ENCODE assay signal across 9 mouse cellular contexts in the genomic region with DNA sequence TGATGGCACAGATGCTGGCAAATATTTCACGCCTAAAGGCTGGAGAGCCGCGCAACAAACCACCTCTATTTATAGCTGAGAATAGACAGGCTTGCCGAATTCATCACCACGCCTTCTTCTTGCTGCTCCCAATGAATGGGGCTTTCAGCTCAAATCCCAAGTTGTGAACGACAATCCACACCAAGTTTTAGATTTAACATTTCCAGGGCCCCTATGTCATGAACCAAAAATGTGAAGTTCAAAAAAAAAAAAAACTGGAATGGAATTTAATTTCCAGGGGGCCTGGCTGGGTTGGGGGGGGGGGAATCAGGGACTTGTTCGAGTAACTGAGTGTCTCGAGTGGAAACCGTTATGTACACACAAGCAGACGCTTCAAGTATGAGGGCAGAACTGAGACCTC. TPM values are rescaled to one million over a fixed set of nuclear protein-coding genes. Genes with fewer than 3 reads are reported as not detected.
DNase-seq lines count a peak whose midpoint lies in the region; ATAC-seq and TF ChIP-seq lines count a peak whose summit lies in the region.
"Had no signal": no experiment of that assay in that cellular context is flagged by ENCODE, and none has a peak within 500 bp of the region (broad histone marks: within the 10 kb centered on the region; RNA-seq: fewer than 3 reads in every experiment).

No protein-coding gene starts in this region.

- no peaks in the 10 kb centered on the region for H3K9me3 ChIP-seq in lung, embryonic 14.5 days (ENCODE audit: low read depth, low read length)
- no peaks in the 10 kb centered on the region for H3K9me3 ChIP-seq in forebrain, embryonic 14.5 days (replicated peaks; ENCODE audit: control insufficient read depth, low read length)
- no peaks in the 10 kb centered on the region for H3K9me3 ChIP-seq in intestine, embryonic 16.5 days (ENCODE audit: control insufficient read depth, low read length)

- peaks cover 6% of the 10 kb centered on the region; the same call in 1 of the 2 replicates for H3K4me1 ChIP-seq in lung, embryonic 14.5 days (ENCODE audit: insufficient read depth)
- H3K4me1 ChIP-seq in forebrain, embryonic 14.5 days (ENCODE audit: control insufficient read depth, insufficient read depth, low read length), result peaks cover 6% of the 10 kb centered on the region; the same call in 1 of the 2 replicates
- H3K4me1 ChIP-seq in intestine, embryonic 16.5 days (ENCODE audit: control insufficient read depth, insufficient read depth, low read length), result no peaks in the 10 kb centered on the region

- peak; percentile 89 for DNase-seq in lung, embryonic 14.5 days
- no peak for DNase-seq in lung, adult 18-20 months
- peak; percentile 70 for DNase-seq in forebrain, embryonic 14.5 days (ENCODE audit: low spot score)
- DNase-seq in right cerebral cortex, postnatal 14 days, result peak; percentile 11
- no peak for DNase-seq in adrenal gland, postnatal 36 days
- no peak for DNase-seq in cerebellum, adult 18-20 months
- no peak for DNase-seq in spleen, adult 18-20 months

- no peak for TF ChIP-seq CTCF in lung, embryonic 14.5 days (IDR thresholded peaks at IDR 0.05; ENCODE audit: low read depth)

- 10% methylated on average over 10 of the region's 10 CpGs for WGBS in lung, embryonic 14.5 days
- WGBS in forebrain, embryonic 14.5 days, result 12% methylated on average over 10 of the region's 10 CpGs
- 14% methylated on average over 10 of the region's 10 CpGs for WGBS in intestine, embryonic 16.5 days

- H3K4me2 ChIP-seq in lung, embryonic 14.5 days, result peak overlapping the region; percentile 47
- H3K4me2 ChIP-seq in forebrain, embryonic 14.5 days (ENCODE audit: low read length), result peak overlapping the region; percentile 37
- peak overlapping the region; percentile 11; the same call in 1 of the 2 replicates for H3K4me2 ChIP-seq in intestine, embryonic 16.5 days (ENCODE audit: low read depth, low read length)

- no peaks in the 10 kb centered on the region for H3K36me3 ChIP-seq in lung, embryonic 14.5 days (ENCODE audit: insufficient read depth)
- no peaks in the 10 kb centered on the region for H3K36me3 ChIP-seq in forebrain, embryonic 14.5 days (ENCODE audit: control insufficient read depth, insufficient read depth, low read length)
- H3K36me3 ChIP-seq in intestine, embryonic 16.5 days (ENCODE audit: control insufficient read depth, insufficient read depth, low read length), result no peaks in the 10 kb centered on the region

- ATAC-seq in lung, embryonic 14.5 days (ENCODE audit: insufficient read depth), result peak; percentile 66
- ATAC-seq in forebrain, embryonic 14.5 days, result peak; percentile 67
- ATAC-seq in intestine, embryonic 16.5 days, result peak; percentile 79; the same call in 1 of the 2 replicates
- ATAC-seq: Patski had no signal

- H3K27me3 ChIP-seq in lung, embryonic 14.5 days (ENCODE audit: insufficient read depth, low read length), result 0 out of 2 replicates have a peak, but pooled peaks cover 3% of the 10 kb centered on the region
- H3K27me3 ChIP-seq in forebrain, embryonic 14.5 days (replicated peaks; ENCODE audit: control insufficient read depth, insufficient read depth, low read length), result no peaks in the 10 kb centered on the region
- H3K27me3 ChIP-seq in intestine, embryonic 16.5 days (replicated peaks; ENCODE audit: control insufficient read depth, insufficient read depth, low read length), result no peaks in the 10 kb centered on the region
- H3K27me3 ChIP-seq: Patski had no signal

- H3K9ac ChIP-seq in lung, embryonic 14.5 days, result no peak overlapping the region
- peak overlapping the region; percentile 30; the same call in 1 of the 2 replicates for H3K9ac ChIP-seq in forebrain, embryonic 14.5 days (ENCODE audit: low read length)
- no peak overlapping the region for H3K9ac ChIP-seq in intestine, embryonic 16.5 days (ENCODE audit: low read depth, low read length)

- H3K4me3 ChIP-seq in lung, embryonic 14.5 days (ENCODE audit: low read depth, low read length), result peak overlapping the region; percentile 8
- H3K4me3 ChIP-seq in forebrain, embryonic 14.5 days (ENCODE audit: low read depth, low read length), result peak overlapping the region; percentile 1; the same call in 1 of the 2 replicates
- H3K4me3 ChIP-seq in intestine, embryonic 16.5 days (ENCODE audit: low read length), result no peak overlapping the region

- H3K27ac ChIP-seq in lung, embryonic 14.5 days (ENCODE audit: low read depth), result peak overlapping the region; percentile 91
- no peak overlapping the region for H3K27ac ChIP-seq in forebrain, embryonic 14.5 days (ENCODE audit: low read depth, low read length)
- peak overlapping the region; percentile 80 for H3K27ac ChIP-seq in intestine, embryonic 16.5 days (ENCODE audit: low read length)

RNA-seq across cellular contexts. Expression of gene Igf1r, which starts 42.1 kb away (rescaled TPM):
- 19.6 and 19.7 TPM in 2 replicates for polyA plus RNA-seq in lung, embryonic 14.5 days (2014; fragmentation: Nextera tagmentation; extraction: Ambion mirVana)
- polyA plus RNA-seq in forebrain, embryonic 14.5 days (2014; fragmentation: Nextera tagmentation; extraction: Ambion mirVana), result 16.3 and 19.1 TPM in 2 replicates
- 9.5 and 10.7 TPM in 2 replicates for polyA plus RNA-seq in intestine, embryonic 16.5 days (2015; fragmentation: Nextera tagmentation; extraction: Ambion mirVana)
- total RNA-seq in adrenal gland, postnatal 36 days (2021), result 10 to 100 TPM; 74.1 to 87.4 TPM

Comparison
In these comparisons a context has a peak if more than half of its experiments do, and no peak if none do; other contexts are left out.
1. DNase-seq: peak in lung, embryonic 14.5 days (single experiment), forebrain, embryonic 14.5 days (single experiment) and right cerebral cortex, postnatal 14 days (single experiment); none in lung, adult 18-20 months (0 of 2), adrenal gland, postnatal 36 days (0 of 2), cerebellum, adult 18-20 months (0 of 2) and spleen, adult 18-20 months (0 of 2).
2. Peak in every context shown above with its lines, with median percentiles within 50 percentile points of each other: ATAC-seq and H3K4me2 ChIP-seq.